8 mouse cellular contexts compared by ENCODE assay signal in the genomic region with DNA sequence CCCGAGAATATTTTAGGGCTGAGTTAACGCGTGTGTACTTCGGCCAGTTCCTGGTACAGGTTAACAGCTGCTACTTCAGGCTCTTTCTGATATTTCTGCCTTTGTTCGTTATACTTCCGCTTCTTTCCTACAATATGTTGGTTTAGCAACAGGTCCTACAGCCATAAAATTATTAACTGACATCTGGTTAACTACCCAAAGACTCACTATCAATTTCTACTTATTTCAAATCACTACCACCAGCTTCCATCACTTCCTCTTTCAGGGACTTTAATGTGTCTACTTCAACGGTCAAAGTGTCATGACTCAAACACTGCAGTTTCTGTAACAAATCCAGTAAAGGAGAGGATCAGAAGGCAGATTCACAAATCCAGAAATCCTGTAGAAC. TPM values are rescaled to one million over a fixed set of nuclear protein-coding genes. Genes with fewer than 3 reads are reported as not detected.
DNase-seq lines count a peak whose midpoint lies in the region; ATAC-seq lines count a peak whose summit lies in the region.

No protein-coding gene starts in this region.

- peak overlapping the region; percentile 90 for H3K27ac ChIP-seq in embryonic facial prominence, embryonic 14.5 days (replicated peaks; ENCODE audit: low read depth, low read length)
- H3K27ac ChIP-seq in limb, embryonic 10.5 days: peak overlapping the region; percentile 98
- peak overlapping the region; percentile 96 for H3K27ac ChIP-seq in neural tube, embryonic 15.5 days (replicated peaks)

- 48% methylated on average over 7 of the region's 7 CpGs for WGBS in embryonic facial prominence, embryonic 14.5 days
- WGBS in limb, embryonic 10.5 days: 59% methylated on average over 7 of the region's 7 CpGs
- 50% methylated on average over 7 of the region's 7 CpGs for WGBS in neural tube, embryonic 15.5 days

- peak overlapping the region; percentile 94 for H3K9ac ChIP-seq in embryonic facial prominence, embryonic 14.5 days (ENCODE audit: low read depth, low read length)
- H3K9ac ChIP-seq in neural tube, embryonic 15.5 days (replicated peaks): peak overlapping the region; percentile 89

- peak overlapping the region; percentile 75 for H3K4me2 ChIP-seq in embryonic facial prominence, embryonic 14.5 days (ENCODE audit: low read depth, low read length)
- peak overlapping the region; percentile 66 for H3K4me2 ChIP-seq in neural tube, embryonic 15.5 days

- intact Hi-C loops in left cerebral cortex, postnatal 4 days (cut with DNase I): no loop called here

- peak overlapping the region; percentile 89 for H3K4me3 ChIP-seq in embryonic facial prominence, embryonic 14.5 days (ENCODE audit: low read depth, low read length)
- H3K4me3 ChIP-seq in limb, embryonic 10.5 days: peak overlapping the region; percentile 78
- peak overlapping the region; percentile 82 for H3K4me3 ChIP-seq in neural tube, embryonic 15.5 days (replicated peaks)

- no peaks in the 10 kb centered on the region for H3K27me3 ChIP-seq in embryonic facial prominence, embryonic 14.5 days (replicated peaks; ENCODE audit: control insufficient read depth, insufficient read depth, low read length)
- H3K27me3 ChIP-seq in limb, embryonic 10.5 days (ENCODE audit: low read depth, poor library complexity, severe bottlenecking): no peaks in the 10 kb centered on the region
- H3K27me3 ChIP-seq in neural tube, embryonic 15.5 days (replicated peaks): no peaks in the 10 kb centered on the region

- H3K4me1 ChIP-seq in embryonic facial prominence, embryonic 14.5 days (ENCODE audit: control insufficient read depth, insufficient read depth, low read length): peaks cover 11% of the 10 kb centered on the region; the same call in 1 of the 2 replicates
- peaks cover 15% of the 10 kb centered on the region; the same call in 1 of the 2 replicates for H3K4me1 ChIP-seq in limb, embryonic 10.5 days
- peaks cover 17% of the 10 kb centered on the region for H3K4me1 ChIP-seq in neural tube, embryonic 15.5 days

- H3K36me3 ChIP-seq in embryonic facial prominence, embryonic 14.5 days (ENCODE audit: control insufficient read depth, insufficient read depth, low read length): peaks cover 14% of the 10 kb centered on the region
- H3K36me3 ChIP-seq in limb, embryonic 10.5 days: peaks cover 27% of the 10 kb centered on the region
- H3K36me3 ChIP-seq in neural tube, embryonic 15.5 days: peaks cover 4% of the 10 kb centered on the region; the same call in 1 of the 2 replicates

- DNase-seq in left cerebral cortex, adult 11 months (ENCODE audit: low spot score): peak; percentile 15
- DNase-seq in left cerebral cortex, postnatal 4 days: no peak
- no peak for DNase-seq in embryonic facial prominence, embryonic 14.5 days (ENCODE audit: low spot score)
- no peak for DNase-seq in limb, embryonic 10.5 days (ENCODE audit: low spot score)
- DNase-seq in right cerebral cortex, postnatal 14 days: no peak
- no peak for DNase-seq in left cerebral cortex, adult 8-10 months (ENCODE audit: low spot score in 2 of 2)
- no peak for DNase-seq in adrenal gland, adult (ENCODE audit: inconsistent age in 2 of 2, low spot score in 1 of 2)

- no peaks in the 10 kb centered on the region for H3K9me3 ChIP-seq in embryonic facial prominence, embryonic 14.5 days (ENCODE audit: control insufficient read depth, low read length)
- no peaks in the 10 kb centered on the region for H3K9me3 ChIP-seq in limb, embryonic 10.5 days (replicated peaks)
- no peaks in the 10 kb centered on the region for H3K9me3 ChIP-seq in neural tube, embryonic 15.5 days (replicated peaks)

- ATAC-seq in embryonic facial prominence, embryonic 14.5 days (ENCODE audit: low read depth): no peak
- peak; percentile 23 for ATAC-seq in neural tube, embryonic 15.5 days (ENCODE audit: low FRiP score)

RNA-seq across cellular contexts. Expression of a gene that starts 0.4 kb away (rescaled TPM):
- 10 to 100 TPM; 65.3 to 65.4 TPM for total RNA-seq in left cerebral cortex, postnatal 4 days (2021)
- 84.2 and 87.8 TPM in 2 replicates for polyA plus RNA-seq in embryonic facial prominence, embryonic 14.5 days (2014; fragmentation: Nextera tagmentation; extraction: Ambion mirVana)
- 81.6 and 93.8 TPM in 2 replicates for polyA plus RNA-seq in limb, embryonic 10.5 days (2016; fragmentation: Nextera tagmentation; extraction: Ambion mirVana)
- polyA plus RNA-seq in neural tube, embryonic 15.5 days (2015; fragmentation: Nextera tagmentation; extraction: Ambion mirVana): 60.1 and 61.2 TPM in 2 replicates
- total RNA-seq in left cerebral cortex, adult 8-10 months (2022): 10 to 100 TPM; 67.8 to 74.4 (median 72.1) TPM

RNA-seq across cellular contexts. Expression of a gene that starts 22.6 kb away (rescaled TPM):
- total RNA-seq in left cerebral cortex, postnatal 4 days (2021): not detected
- polyA plus RNA-seq in embryonic facial prominence, embryonic 14.5 days (2014; fragmentation: Nextera tagmentation; extraction: Ambion mirVana): not detected in 2 replicates
- polyA plus RNA-seq in limb, embryonic 10.5 days (2016; fragmentation: Nextera tagmentation; extraction: Ambion mirVana): not detected in 2 replicates
- not detected in 2 replicates for polyA plus RNA-seq in neural tube, embryonic 15.5 days (2015; fragmentation: Nextera tagmentation; extraction: Ambion mirVana)
- total RNA-seq in left cerebral cortex, adult 8-10 months (2022): not detected
